Mouse (Mus musculus): ENCODE results near the gene Nrf1. TPM values are rescaled to one million over a fixed set of nuclear protein-coding genes. Genes with fewer than 3 reads are reported as not detected.

The Nrf1 gene
- total and polyA plus RNA-seq, 2 experiments from 2014 or later, result 23.8 to 53.6 TPM

DNA sequence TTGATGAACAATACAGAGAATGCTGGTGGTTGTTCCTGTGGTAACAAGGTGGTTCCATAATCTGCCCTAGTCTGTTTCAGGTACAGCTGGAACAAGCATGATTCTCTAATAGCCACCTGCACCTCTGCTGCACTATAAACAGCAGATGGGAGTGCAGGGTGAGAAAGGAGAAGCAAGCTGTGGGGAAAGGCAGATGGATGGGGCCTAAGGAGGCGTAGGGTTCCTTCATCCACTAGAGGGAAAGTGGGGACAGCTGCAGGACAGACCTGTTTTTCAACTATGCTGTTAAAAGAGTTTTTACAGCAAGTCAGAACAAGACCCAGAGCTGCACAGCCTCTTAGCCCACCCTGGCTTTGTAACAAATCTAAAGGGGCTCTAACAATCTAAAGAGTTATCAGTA lies 73.8 kb downstream of the Nrf1 start:
- no peaks in the 10 kb centered on the region for H3K27me3 ChIP-seq (ENCODE audit: insufficient read depth, low read length)
- peaks cover 44% of the 10 kb centered on the region for H3K36me3 ChIP-seq (ENCODE audit: insufficient read depth)
- ATAC-seq, result no peak
- no peak overlapping the region for H3K9ac ChIP-seq
- TF ChIP-seq CTCF (IDR thresholded peaks at IDR 0.05; ENCODE audit: low read depth), result no peak
- WGBS, result 68% methylated on average over 1 of the region's 1 CpGs
- no peak overlapping the region for H3K4me3 ChIP-seq (ENCODE audit: low read depth, low read length)
- H3K4me1 ChIP-seq (ENCODE audit: insufficient read depth), result no peaks in the 10 kb centered on the region
- no peak overlapping the region for H3K27ac ChIP-seq (ENCODE audit: low read depth, low read length)
- DNase-seq, result no peak
- no peak overlapping the region for H3K4me2 ChIP-seq (ENCODE audit: low read depth)
- H3K9me3 ChIP-seq (ENCODE audit: low read length), result no peaks in the 10 kb centered on the region

DNA sequence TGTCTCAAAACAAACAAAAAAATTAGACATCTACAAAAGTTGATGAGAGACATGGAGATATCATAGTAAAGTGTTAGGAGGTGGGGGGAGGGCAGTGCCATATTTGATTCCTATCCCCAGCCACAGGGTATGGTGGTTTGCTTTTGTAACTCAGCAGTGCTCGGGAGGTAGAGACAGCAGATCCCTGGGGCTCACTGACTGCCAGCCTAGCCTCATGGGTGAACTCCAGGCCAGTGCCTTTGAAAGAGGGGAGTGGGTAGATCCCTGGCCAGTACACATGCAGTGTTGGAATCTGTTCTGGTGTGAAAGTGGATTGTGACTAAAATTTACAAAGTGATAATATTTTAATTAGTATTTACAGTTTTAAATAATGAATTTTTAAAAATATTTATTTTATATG lies 75.6 kb downstream of the Nrf1 start:
- no peak for DNase-seq
- no peaks in the 10 kb centered on the region for H3K27me3 ChIP-seq (ENCODE audit: insufficient read depth, low read length)
- H3K36me3 ChIP-seq (ENCODE audit: insufficient read depth), result peaks cover 38% of the 10 kb centered on the region

DNA sequence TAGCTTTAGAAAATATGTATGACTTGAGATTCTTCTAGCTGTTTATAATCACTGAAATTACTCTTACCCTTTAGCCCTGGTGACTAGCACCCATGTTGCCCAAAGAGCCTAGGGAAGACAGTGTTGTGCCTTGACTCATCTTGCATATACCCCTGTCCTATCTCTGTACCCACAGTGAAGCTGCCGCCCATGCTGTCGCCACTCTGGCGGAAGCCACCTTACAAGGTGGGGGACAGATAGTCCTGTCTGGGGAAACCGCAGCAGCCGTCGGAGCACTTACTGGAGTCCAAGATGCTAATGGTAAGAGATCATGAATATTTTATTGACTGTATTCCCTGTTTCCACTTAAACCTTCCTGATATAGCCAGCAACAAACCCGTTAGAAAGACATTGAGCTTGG lies 78.3 kb downstream of the Nrf1 start:
- Histone ChIP-seq H3K4me3 (ENCODE audit: low read depth, low read length) (no peak overlapping the region), H3K36me3 (ENCODE audit: insufficient read depth) (peaks cover 19% of the 10 kb centered on the region), H3K9ac (no peak overlapping the region), H3K4me1 (ENCODE audit: insufficient read depth) (no peaks in the 10 kb centered on the region), H3K4me2 (ENCODE audit: low read depth) (no peak overlapping the region), H3K27ac (ENCODE audit: low read depth, low read length) (no peak overlapping the region), H3K9me3 (ENCODE audit: low read length) (no peaks in the 10 kb centered on the region), H3K27me3 (ENCODE audit: insufficient read depth, low read length) (no peaks in the 10 kb centered on the region)
- DNase-seq (no peak), ATAC-seq (no peak)
- no peak for TF ChIP-seq CTCF (IDR thresholded peaks at IDR 0.05; ENCODE audit: low read depth)
- 91% methylated on average over 7 of the region's 7 CpGs for WGBS

More for the DNA sequence above, 75.6 kb downstream of the Nrf1 start:
- TF ChIP-seq CTCF (IDR thresholded peaks at IDR 0.05; ENCODE audit: low read depth), result no peak
- H3K9ac ChIP-seq, result no peak overlapping the region
- no peak overlapping the region for H3K4me3 ChIP-seq (ENCODE audit: low read depth, low read length)
- no peaks in the 10 kb centered on the region for H3K9me3 ChIP-seq (ENCODE audit: low read length)
- no peak overlapping the region for H3K4me2 ChIP-seq (ENCODE audit: low read depth)
- ATAC-seq, result no peak
- H3K27ac ChIP-seq (ENCODE audit: low read depth, low read length), result no peak overlapping the region
- no peaks in the 10 kb centered on the region for H3K4me1 ChIP-seq (ENCODE audit: insufficient read depth)
- 85% methylated on average over 1 of the region's 1 CpGs for WGBS

DNA sequence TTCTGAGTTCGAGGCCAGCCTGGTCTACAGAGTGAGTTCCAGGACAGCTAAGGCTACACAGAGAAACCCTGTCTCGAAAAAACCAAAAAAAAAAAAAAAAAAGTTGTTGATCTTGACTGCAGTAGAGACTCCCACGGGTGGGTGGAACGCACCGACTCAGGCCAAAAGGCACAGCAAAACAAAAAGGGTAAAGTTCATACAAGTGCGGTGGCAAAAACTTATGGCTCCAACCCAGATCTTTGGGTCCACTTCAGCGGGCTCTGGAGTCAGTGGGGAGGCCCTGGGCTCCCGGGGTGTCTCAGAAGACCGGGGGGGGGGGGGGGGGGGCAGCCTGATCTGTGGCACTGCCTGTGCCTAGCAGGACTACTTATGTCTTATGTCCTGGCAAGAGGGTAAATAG lies 79.0 kb downstream of the Nrf1 start:
- peaks cover 14% of the 10 kb centered on the region for H3K36me3 ChIP-seq (ENCODE audit: insufficient read depth)
- no peak for TF ChIP-seq CTCF (IDR thresholded peaks at IDR 0.05; ENCODE audit: low read depth)
- ATAC-seq, result no peak

DNA sequence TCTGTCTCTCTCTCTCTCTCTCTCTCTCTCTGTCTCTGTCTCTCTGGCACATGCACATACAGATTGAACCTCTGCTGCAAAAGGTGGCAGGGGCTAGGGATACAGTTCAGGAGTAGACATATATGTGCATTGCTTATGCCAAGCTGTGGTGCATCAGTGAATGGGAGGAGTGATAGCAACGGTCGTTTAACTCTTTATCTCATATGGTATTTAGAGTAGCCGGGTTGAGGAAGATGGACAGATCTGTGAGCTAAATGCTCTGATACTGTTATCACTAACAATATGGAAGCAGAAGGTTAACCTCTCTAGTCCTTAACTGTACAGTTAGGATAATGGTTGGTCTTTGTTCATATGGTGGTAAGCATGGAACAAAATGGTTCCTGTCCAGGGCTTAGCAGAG lies 84.6 kb downstream of the Nrf1 start:
- no peak overlapping the region for H3K4me3 ChIP-seq (ENCODE audit: low read depth, low read length)
- ATAC-seq, result no peak
- 94% methylated on average over 3 of the region's 3 CpGs for WGBS
- H3K9me3 ChIP-seq (ENCODE audit: low read length), result no peaks in the 10 kb centered on the region
- H3K9ac ChIP-seq, result no peak overlapping the region
- H3K4me2 ChIP-seq (ENCODE audit: low read depth), result no peak overlapping the region
- 0 out of 2 replicates have a peak, but pooled peaks cover 8% of the 10 kb centered on the region for H3K36me3 ChIP-seq (ENCODE audit: insufficient read depth)
- TF ChIP-seq CTCF (IDR thresholded peaks at IDR 0.05; ENCODE audit: low read depth), result no peak
- H3K4me1 ChIP-seq (ENCODE audit: insufficient read depth), result no peaks in the 10 kb centered on the region
- no peaks in the 10 kb centered on the region for H3K27me3 ChIP-seq (ENCODE audit: insufficient read depth, low read length)
- no peak overlapping the region for H3K27ac ChIP-seq (ENCODE audit: low read depth, low read length)
- DNase-seq, result no peak

More for the DNA sequence above, 79.0 kb downstream of the Nrf1 start:
- Histone ChIP-seq H3K27ac (ENCODE audit: low read depth, low read length) (no peak overlapping the region), H3K9ac (no peak overlapping the region), H3K4me3 (ENCODE audit: low read depth, low read length) (no peak overlapping the region), H3K9me3 (ENCODE audit: low read length) (no peaks in the 10 kb centered on the region), H3K27me3 (ENCODE audit: insufficient read depth, low read length) (no peaks in the 10 kb centered on the region), H3K4me2 (ENCODE audit: low read depth) (no peak overlapping the region), H3K4me1 (ENCODE audit: insufficient read depth) (no peaks in the 10 kb centered on the region)
- DNase-seq, result no peak
- WGBS, result 92% methylated on average over 7 of the region's 9 CpGs

DNA sequence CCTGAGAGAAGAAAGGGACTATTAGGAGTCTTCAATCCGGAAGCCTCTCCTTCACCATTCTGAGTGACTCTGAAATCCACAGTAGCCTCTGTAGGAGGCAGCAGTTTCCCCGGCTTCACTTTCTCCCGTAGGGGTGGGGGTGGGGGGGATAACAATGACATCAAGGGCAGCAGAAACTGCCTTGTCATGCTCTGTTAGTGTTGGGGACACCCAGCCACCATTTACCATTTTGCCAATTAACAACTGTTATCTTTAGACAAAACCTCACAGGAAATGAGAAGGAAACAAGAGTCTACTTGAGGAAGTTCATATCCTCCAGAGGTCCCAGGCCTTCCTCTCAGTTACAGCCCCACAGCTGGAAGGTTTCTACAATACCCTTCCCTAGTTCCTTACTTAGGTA lies 87.8 kb downstream of the Nrf1 start:
- H3K4me3 ChIP-seq (ENCODE audit: low read depth, low read length), result no peak overlapping the region
- no peak overlapping the region for H3K9ac ChIP-seq
- no peaks in the 10 kb centered on the region for H3K4me1 ChIP-seq (ENCODE audit: insufficient read depth)
- no peaks in the 10 kb centered on the region for H3K27me3 ChIP-seq (ENCODE audit: insufficient read depth, low read length)
- DNase-seq (no peak), ATAC-seq (no peak)
- H3K27ac ChIP-seq (ENCODE audit: low read depth, low read length), result no peak overlapping the region
- H3K4me2 ChIP-seq (ENCODE audit: low read depth), result no peak overlapping the region
- WGBS, result 48% methylated on average over 3 of the region's 3 CpGs
- peaks cover 14% of the 10 kb centered on the region; the same call in 1 of the 2 replicates for H3K36me3 ChIP-seq (ENCODE audit: insufficient read depth)
- no peak for TF ChIP-seq CTCF (IDR thresholded peaks at IDR 0.05; ENCODE audit: low read depth)
- H3K9me3 ChIP-seq (ENCODE audit: low read length), result no peaks in the 10 kb centered on the region

DNA sequence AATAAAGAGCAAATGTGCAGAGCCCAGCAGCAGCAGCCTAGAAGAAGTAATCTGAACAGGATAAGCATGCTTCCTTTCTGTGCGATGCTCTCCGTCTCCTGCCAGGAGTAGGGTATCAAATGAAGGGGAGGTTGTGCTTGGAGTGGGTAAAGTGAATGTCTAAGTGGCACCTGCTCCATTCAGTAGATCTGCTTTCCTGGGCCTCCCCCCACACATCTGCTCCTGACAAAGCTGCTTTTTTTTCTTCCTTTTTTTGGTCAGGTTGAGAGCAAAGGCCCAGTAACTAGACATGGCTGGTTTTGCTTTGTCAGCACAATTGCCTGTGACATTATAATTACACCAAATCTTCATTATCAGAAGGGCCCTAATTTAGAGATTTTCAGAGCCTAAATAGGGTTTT lies 89.4 kb downstream of the Nrf1 start:
- H3K36me3 ChIP-seq (ENCODE audit: insufficient read depth), result peaks cover 23% of the 10 kb centered on the region; the same call in 1 of the 2 replicates
- no peak overlapping the region for H3K27ac ChIP-seq (ENCODE audit: low read depth, low read length)
- no peaks in the 10 kb centered on the region for H3K27me3 ChIP-seq (ENCODE audit: insufficient read depth, low read length)
- H3K4me1 ChIP-seq (ENCODE audit: insufficient read depth), result no peaks in the 10 kb centered on the region
- WGBS, result 47% methylated on average over 2 of the region's 2 CpGs
- no peak overlapping the region for H3K4me3 ChIP-seq (ENCODE audit: low read depth, low read length)
- ATAC-seq (peak; percentile 50; the same call in 1 of the 2 replicates), DNase-seq (no peak)
- no peak overlapping the region for H3K9ac ChIP-seq
- TF ChIP-seq CTCF (IDR thresholded peaks at IDR 0.05; ENCODE audit: low read depth), result no peak
- no peak overlapping the region for H3K4me2 ChIP-seq (ENCODE audit: low read depth)
- H3K9me3 ChIP-seq (ENCODE audit: low read length), result no peaks in the 10 kb centered on the region

Measured in forebrain, postnatal 0 days (tissue).